Mouse (Mus musculus) MEL (cell line): ENCODE measurements around the gene 9430097D07Rik. TPM values are rescaled to one million over a fixed set of nuclear protein-coding genes. Genes with fewer than 3 reads are reported as not detected.

ENCODE experiments used
- DNase-seq: peaks from one replicate; pipeline ENCODE4 v3.0.0; 2011; ENCODE audit warnings: low read depth, low spot score
- H3K27ac ChIP-seq: 2 replicates; pipeline ENCODE4 v1.5.1; 2012; ENCODE audit warnings: low read depth, mild to moderate bottlenecking, control low read depth, low read length, moderate library complexity; ENCODE audit not compliant: control insufficient read depth
- H3K27me3 ChIP-seq, 2 experiments: fragments of 150-350 bp in 1 of 2; sonication (generic) in 1 of 2; 2 replicates each; pipeline ENCODE4 v1.6.1; 2012; ENCODE audit warnings: low read length in 2 of 2, mild to moderate bottlenecking in 2 of 2, improper control_type of control experiment in 1 of 2, moderate library complexity in 1 of 2; ENCODE audit not compliant: insufficient read depth in 2 of 2, control insufficient read depth in 1 of 2
- H3K36me3 ChIP-seq, 2 experiments: 2 replicates each; pipeline ENCODE4 v1.6.1; 2012 to 2014; ENCODE audit warnings: low read length in 2 of 2, improper control_type of control experiment in 1 of 2, inconsistent platforms in 1 of 2, mild to moderate bottlenecking in 1 of 2; ENCODE audit not compliant: insufficient read depth in 2 of 2, control insufficient read depth in 1 of 2
- H3K4me1 ChIP-seq, 2 experiments: fragments of 150-350 bp in 1 of 2; sonication (generic) in 1 of 2; 2 replicates each; pipeline ENCODE4 v1.6.1; 2012; ENCODE audit warnings: low read length in 2 of 2, improper control_type of control experiment in 1 of 2, mild to moderate bottlenecking in 1 of 2; ENCODE audit not compliant: insufficient read depth in 2 of 2, control insufficient read depth in 1 of 2
- H3K4me3 ChIP-seq, 2 experiments: fragments of 150-350 bp in 1 of 2; sonication (generic) in 1 of 2; 2 replicates each; pipeline ENCODE4 v1.5.1; 2012; ENCODE audit warnings: low read depth in 2 of 2, low read length in 2 of 2, mild to moderate bottlenecking in 2 of 2, moderate library complexity in 2 of 2, control low read depth in 1 of 2, improper control_type of control experiment in 1 of 2; ENCODE audit not compliant: control insufficient read depth in 1 of 2, insufficient read depth in 1 of 2
- H3K79me2 ChIP-seq: 2 replicates; pipeline ENCODE4 v1.6.1; 2012; ENCODE audit warnings: mild to moderate bottlenecking, low read length, moderate library complexity; ENCODE audit not compliant: control insufficient read depth, poor library complexity, insufficient read depth
- H3K9ac ChIP-seq: 2 replicates; pipeline ENCODE4 v1.6.1; 2012; ENCODE audit warnings: low read depth, mild to moderate bottlenecking, control low read depth, low read length, moderate library complexity; ENCODE audit not compliant: control insufficient read depth, poor library complexity, severe bottlenecking
- H3K9me3 ChIP-seq: fragments of 150-350 bp; sonication (generic); replicated peaks from 2 replicates; pipeline ENCODE4 v1.6.1; 2012; ENCODE audit warnings: mild to moderate bottlenecking, low read length, improper control_type of control experiment, moderate library complexity; ENCODE audit not compliant: insufficient read depth
- CHD1 ChIP-seq: IDR thresholded peaks from 2 replicates; pipeline ENCODE4 v1.6.1; 2012; ENCODE audit warnings: low read depth, mild to moderate bottlenecking, inconsistent platforms, low read length, improper control_type of control experiment
- CTCF ChIP-seq, 3 experiments: IDR thresholded peaks in 2 of 3; conservative IDR thresholded peaks in 1 of 3; 2 replicates each; pipeline ENCODE4 v1.5.1; 2011 to 2012; ENCODE audit warnings: low read length in 3 of 3, low read depth in 2 of 3, mild to moderate bottlenecking in 2 of 3, improper control_type of control experiment in 1 of 3, inconsistent platforms in 1 of 3, mixed read lengths in 1 of 3, moderate library complexity in 1 of 3; ENCODE audit not compliant: control insufficient read depth in 1 of 3, insufficient read depth in 1 of 3, poor library complexity in 1 of 3, severe bottlenecking in 1 of 3
- ELF1 ChIP-seq: IDR thresholded peaks from 2 replicates; pipeline ENCODE4 v1.6.1; 2014; ENCODE audit warnings: low read depth, mild to moderate bottlenecking, inconsistent platforms, low read length, improper control_type of control experiment, moderate library complexity
- EP300 ChIP-seq, 2 experiments: IDR thresholded peaks; 2 replicates each; pipeline ENCODE4 v1.6.1; 2011; ENCODE audit warnings: improper control_type of control experiment in 2 of 2, low read length in 2 of 2, low read depth in 1 of 2, mild to moderate bottlenecking in 1 of 2
- ETS1 ChIP-seq: IDR thresholded peaks from 2 replicates; pipeline ENCODE4 v1.6.1; 2012; ENCODE audit warnings: low read depth, mild to moderate bottlenecking, inconsistent platforms, low read length, improper control_type of control experiment, moderate library complexity
- GABPA ChIP-seq: IDR thresholded peaks from 2 replicates; pipeline ENCODE4 v1.6.1; 2012; ENCODE audit warnings: low read depth, mild to moderate bottlenecking, inconsistent platforms, low read length, improper control_type of control experiment, moderate library complexity
- HCFC1 ChIP-seq: IDR thresholded peaks from 2 replicates; pipeline ENCODE4 v1.6.1; 2012; ENCODE audit warnings: low read depth, mild to moderate bottlenecking, inconsistent platforms, low read length, improper control_type of control experiment, moderate library complexity
- MEF2A ChIP-seq: IDR thresholded peaks from 2 replicates; pipeline ENCODE4 v1.6.1; 2014; ENCODE audit warnings: low read depth, mild to moderate bottlenecking, inconsistent platforms, low read length, improper control_type of control experiment; ENCODE audit not compliant: poor library complexity, insufficient replicate concordance, severe bottlenecking; ENCODE audit errors: extremely low read depth
- MXI1 ChIP-seq: IDR thresholded peaks from 2 replicates; pipeline ENCODE4 v1.6.1; 2011; ENCODE audit warnings: mild to moderate bottlenecking, low read depth, low read length, improper control_type of control experiment
- POLR2A ChIP-seq, 2 experiments: IDR thresholded peaks; 2 replicates each; pipeline ENCODE4 v1.6.1; 2011 to 2012; ENCODE audit warnings: low read length in 2 of 2, mild to moderate bottlenecking in 2 of 2, control low read depth in 1 of 2, improper control_type of control experiment in 1 of 2, low read depth in 1 of 2, moderate library complexity in 1 of 2; ENCODE audit not compliant: control insufficient read depth in 1 of 2, insufficient read depth in 1 of 2, poor library complexity in 1 of 2
- POLR2AphosphoS2 ChIP-seq: IDR thresholded peaks from 2 replicates; pipeline ENCODE4 v1.6.1; 2011; ENCODE audit warnings: low read length, improper control_type of control experiment
- RCOR1 ChIP-seq: IDR thresholded peaks from 2 replicates; pipeline ENCODE4 v1.6.1; 2012; ENCODE audit warnings: low read depth, mild to moderate bottlenecking, inconsistent platforms, low read length, improper control_type of control experiment
- SMC3 ChIP-seq: IDR thresholded peaks from 2 replicates; pipeline ENCODE4 v1.6.1; 2011; ENCODE audit warnings: low read depth, low read length, improper control_type of control experiment
- TCF12 ChIP-seq: IDR thresholded peaks from 2 replicates; pipeline ENCODE4 v1.6.1; 2014; ENCODE audit warnings: low read depth, mild to moderate bottlenecking, inconsistent platforms, low read length, improper control_type of control experiment, moderate library complexity
- UBTF ChIP-seq: IDR thresholded peaks from 2 replicates; pipeline ENCODE4 v1.6.1; 2012; ENCODE audit warnings: low read depth, mild to moderate bottlenecking, inconsistent platforms, low read length, improper control_type of control experiment, moderate library complexity, borderline replicate concordance; ENCODE audit not compliant: insufficient read depth
- USF1 ChIP-seq: IDR thresholded peaks from 2 replicates; pipeline ENCODE4 v1.6.1; 2014; ENCODE audit warnings: low read depth, mild to moderate bottlenecking, inconsistent platforms, low read length, improper control_type of control experiment, moderate library complexity
- USF2 ChIP-seq, 2 experiments: IDR thresholded peaks; 2 replicates each; pipeline ENCODE4 v1.6.1; 2011 to 2012; ENCODE audit warnings: improper control_type of control experiment in 2 of 2, low read length in 2 of 2, borderline replicate concordance in 1 of 2, inconsistent platforms in 1 of 2, low read depth in 1 of 2, mild to moderate bottlenecking in 1 of 2; ENCODE audit not compliant: insufficient read depth in 1 of 2
- ZC3H11A ChIP-seq: IDR thresholded peaks from 2 replicates; pipeline ENCODE4 v1.6.1; 2012; ENCODE audit warnings: low read depth, mild to moderate bottlenecking, inconsistent platforms, low read length, improper control_type of control experiment
- ZKSCAN1 ChIP-seq: IDR thresholded peaks from 2 replicates; pipeline ENCODE4 v1.6.1; 2012; ENCODE audit warnings: low read depth, mild to moderate bottlenecking, inconsistent platforms, low read length, improper control_type of control experiment, moderate library complexity
- ZNF384 ChIP-seq: IDR thresholded peaks from 2 replicates; pipeline ENCODE4 v1.6.1; 2012; ENCODE audit warnings: low read depth, mild to moderate bottlenecking, inconsistent platforms, low read length, improper control_type of control experiment
- polyA plus RNA-seq, 2 experiments: library from polyadenylated mRNA; stranded (reverse) in 1 of 2; unstranded in 1 of 2; fragments of >175 nt in 1 of 2; fragments of >200 nt in 1 of 2; gene quantifications; 2 replicates each; pipeline versions ENCODE4 v1.2.1 to v1.2.4; 2012; ENCODE audit warnings: low replicate concordance in 2 of 2, low read depth in 1 of 2; ENCODE audit not compliant: insufficient read length in 2 of 2, insufficient read depth in 1 of 2, missing spikeins in 1 of 2
- total RNA-seq: library from RNA; depleted of rRNA; stranded (reverse); fragments of 300-350 nt; gene quantifications from 2 replicates; pipeline ENCODE4 v1.2.3, GENCODE M21; 2012

The 9430097D07Rik gene
- total and polyA plus RNA-seq, 3 experiments = 0.11 to 0.12 TPM; not detected in 1

DNA sequence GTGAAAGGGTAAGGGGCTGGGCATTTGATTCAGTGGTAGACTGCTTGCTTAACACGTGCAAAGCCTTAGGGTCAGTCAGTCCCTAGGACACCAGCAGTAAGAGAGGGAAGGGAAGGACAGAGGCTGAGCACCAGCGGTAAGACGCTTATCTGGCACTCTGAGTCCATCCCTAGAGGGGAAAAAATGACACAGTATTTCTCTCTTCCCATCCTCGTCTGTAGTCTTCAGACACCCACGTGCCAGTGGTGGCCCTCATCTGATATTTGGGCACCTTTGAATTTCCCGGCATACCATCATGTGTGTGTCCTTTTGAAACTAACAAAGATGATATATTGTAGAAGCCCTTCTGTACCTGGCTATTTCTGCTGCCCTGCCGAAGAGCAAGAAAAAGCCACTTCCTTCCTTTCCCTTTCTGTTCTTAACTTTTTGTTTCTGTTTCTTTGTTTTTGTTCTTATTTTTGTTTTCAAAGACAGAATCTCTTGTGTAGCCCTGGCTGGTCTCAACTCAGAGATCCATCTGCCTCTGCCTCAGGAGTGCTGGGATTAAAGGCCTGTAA lies 21.8 kb downstream of the 9430097D07Rik start:
- Histone ChIP-seq H3K36me3 (no peaks in the 10 kb centered on the region), H3K4me3 (no peak overlapping the region), H3K9ac (no peak overlapping the region), H3K27ac (no peak overlapping the region), H3K9me3 (no peaks in the 10 kb centered on the region), H3K27me3 (no peaks in the 10 kb centered on the region), H3K4me1 (no peaks in the 10 kb centered on the region), H3K79me2 (no peaks in the 10 kb centered on the region)
- DNase-seq = no peak
- TF ChIP-seq UBTF (no peak), EP300 (IDR thresholded peaks at IDR 0.05; ENCODE audit: low read depth in 1 of 2, low read length in 2 of 2) (no peak), MEF2A (no peak), POLR2AphosphoS2 (no peak), ZC3H11A (no peak), ZKSCAN1 (no peak), USF2 (IDR thresholded peaks at IDR 0.05; ENCODE audit: borderline replicate concordance in 1 of 2, insufficient read depth in 1 of 2, low read depth in 1 of 2, low read length in 2 of 2) (no peak), ELF1 (no peak), POLR2A (IDR thresholded peaks at IDR 0.05; ENCODE audit: control insufficient read depth in 1 of 2, insufficient read depth in 1 of 2, low read depth in 1 of 2, low read length in 2 of 2, poor library complexity in 1 of 2) (no peak), GABPA (no peak), RCOR1 (no peak), ZNF384 (no peak), SMC3 (no peak), ETS1 (no peak), CTCF (IDR thresholded peaks at IDR 0.05 in 2 of 3, conservative IDR thresholded peaks at IDR 0.05 in 1 of 3; ENCODE audit: control insufficient read depth in 1 of 3, insufficient read depth in 1 of 3, low read depth in 2 of 3, low read length in 3 of 3, poor library complexity in 1 of 3, severe bottlenecking in 1 of 3) (no peak), HCFC1 (no peak), MXI1 (no peak)

DNA sequence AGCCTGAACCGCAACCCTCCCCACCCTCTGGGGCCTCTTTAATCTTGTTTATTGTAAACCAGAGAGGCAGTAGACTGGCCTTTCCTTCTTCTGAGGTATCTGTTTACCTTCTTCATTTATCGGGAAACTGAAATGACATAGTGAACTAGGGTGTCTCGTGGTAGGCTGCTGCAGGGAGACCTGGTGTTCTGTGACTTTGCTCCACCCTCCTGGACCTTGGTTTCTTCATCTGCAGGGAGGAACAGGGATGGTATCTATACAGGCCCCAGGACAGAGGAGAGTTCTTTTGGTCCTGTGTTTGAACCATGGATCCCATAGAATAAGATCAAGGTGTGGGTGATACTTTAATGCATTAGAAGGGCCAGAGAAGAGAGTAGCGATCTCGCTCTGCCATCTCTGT lies 24.2 kb downstream of the 9430097D07Rik start:
- H3K4me3 ChIP-seq = no peak overlapping the region
- no peak overlapping the region for H3K27ac ChIP-seq
- H3K9ac ChIP-seq = no peak overlapping the region
- H3K9me3 ChIP-seq = no peaks in the 10 kb centered on the region
- no peaks in the 10 kb centered on the region for H3K27me3 ChIP-seq
- H3K79me2 ChIP-seq = no peaks in the 10 kb centered on the region
- no peaks in the 10 kb centered on the region for H3K36me3 ChIP-seq
- DNase-seq = no peak
- TF ChIP-seq CTCF (IDR thresholded peaks at IDR 0.05 in 2 of 3, conservative IDR thresholded peaks at IDR 0.05 in 1 of 3; ENCODE audit: control insufficient read depth in 1 of 3, insufficient read depth in 1 of 3, low read depth in 2 of 3, low read length in 3 of 3, poor library complexity in 1 of 3, severe bottlenecking in 1 of 3) (no peak), USF1 (no peak), ZC3H11A (no peak), CHD1 (no peak), TCF12 (no peak)
- H3K4me1 ChIP-seq = no peaks in the 10 kb centered on the region
